Mouse (Mus musculus): Measurements from ENCODE around the gene Rsph1.

Rsph1 gene

GRCm38 (mm10) chr17:31311047-31311446, 33.9 kb upstream of the Rsph1 start:
- TF ChIP-seq GATA4 (IDR thresholded peaks at IDR 0.05; ENCODE audit: insufficient replicate concordance, low read length): no peak

- TF ChIP-seq GATA4 (IDR thresholded peaks at IDR 0.05; ENCODE audit: insufficient replicate concordance, low read length): no peak
Observed at GRCm38 (mm10) chr17:31309281-31309793, 32.2 kb upstream of the Rsph1 start.

GRCm38 (mm10) chr17:31308291-31308816, 31.2 kb upstream of the Rsph1 start:
- no peak for TF ChIP-seq GATA4 (IDR thresholded peaks at IDR 0.05; ENCODE audit: insufficient replicate concordance, low read length)

GRCm38 (mm10) chr17:31307756-31308155, 30.6 kb upstream of the Rsph1 start:
- no peak for TF ChIP-seq GATA4 (IDR thresholded peaks at IDR 0.05; ENCODE audit: insufficient replicate concordance, low read length)

GRCm38 (mm10) chr17:31305776-31306120, 28.6 kb upstream of the Rsph1 start:
- TF ChIP-seq GATA4 (IDR thresholded peaks at IDR 0.05; ENCODE audit: insufficient replicate concordance, low read length): no peak

- TF ChIP-seq GATA4 (IDR thresholded peaks at IDR 0.05; ENCODE audit: insufficient replicate concordance, low read length): peak; percentile 70; the same call in 1 of the 2 replicates
Observed at GRCm38 (mm10) chr17:31304895-31305775, 28.0 kb upstream of the Rsph1 start.

- TF ChIP-seq GATA4 (IDR thresholded peaks at IDR 0.05; ENCODE audit: insufficient replicate concordance, low read length): no peak
Observed at GRCm38 (mm10) chr17:31303401-31303800, 26.2 kb upstream of the Rsph1 start.

GRCm38 (mm10) chr17:31300736-31301135, 23.6 kb upstream of the Rsph1 start:
- TF ChIP-seq GATA4 (IDR thresholded peaks at IDR 0.05; ENCODE audit: insufficient replicate concordance, low read length): no peak

- TF ChIP-seq GATA4 (IDR thresholded peaks at IDR 0.05; ENCODE audit: insufficient replicate concordance, low read length): no peak
Observed at GRCm38 (mm10) chr17:31299981-31300380, 22.8 kb upstream of the Rsph1 start.

GRCm38 (mm10) chr17:31298419-31299209, 21.4 kb upstream of the Rsph1 start:
- TF ChIP-seq GATA4 (IDR thresholded peaks at IDR 0.05; ENCODE audit: insufficient replicate concordance, low read length): no peak

GRCm38 (mm10) chr17:31297521-31297939, 20.3 kb upstream of the Rsph1 start:
- TF ChIP-seq GATA4 (IDR thresholded peaks at IDR 0.05; ENCODE audit: insufficient replicate concordance, low read length): no peak

GRCm38 (mm10) chr17:31295892-31296781, 19.0 kb upstream of the Rsph1 start:
- no peak for TF ChIP-seq GATA4 (IDR thresholded peaks at IDR 0.05; ENCODE audit: insufficient replicate concordance, low read length)

- peak; percentile 51; the same call in 1 of the 2 replicates for TF ChIP-seq GATA4 (IDR thresholded peaks at IDR 0.05; ENCODE audit: insufficient replicate concordance, low read length)
Observed at GRCm38 (mm10) chr17:31295215-31295891, 18.2 kb upstream of the Rsph1 start.

Data from liver, adult (tissue).